Mouse (Mus musculus): ENCODE data around the gene Scrn2.

Scrn2 gene

GRCm38 (mm10) chr11:97052219-97052646 is 22.5 kb downstream of the Scrn2 start:
- DNase-seq = peak; percentile 50

GRCm38 (mm10) chr11:97063274-97063920 is 33.7 kb downstream of the Scrn2 start:
- peak; percentile 12 for DNase-seq

GRCm38 (mm10) chr11:97063921-97064295 is 34.2 kb downstream of the Scrn2 start:
- no peak for DNase-seq

- no peak for DNase-seq
Measured at GRCm38 (mm10) chr11:97065538-97066295, 36.0 kb downstream of the Scrn2 start.

DNA sequence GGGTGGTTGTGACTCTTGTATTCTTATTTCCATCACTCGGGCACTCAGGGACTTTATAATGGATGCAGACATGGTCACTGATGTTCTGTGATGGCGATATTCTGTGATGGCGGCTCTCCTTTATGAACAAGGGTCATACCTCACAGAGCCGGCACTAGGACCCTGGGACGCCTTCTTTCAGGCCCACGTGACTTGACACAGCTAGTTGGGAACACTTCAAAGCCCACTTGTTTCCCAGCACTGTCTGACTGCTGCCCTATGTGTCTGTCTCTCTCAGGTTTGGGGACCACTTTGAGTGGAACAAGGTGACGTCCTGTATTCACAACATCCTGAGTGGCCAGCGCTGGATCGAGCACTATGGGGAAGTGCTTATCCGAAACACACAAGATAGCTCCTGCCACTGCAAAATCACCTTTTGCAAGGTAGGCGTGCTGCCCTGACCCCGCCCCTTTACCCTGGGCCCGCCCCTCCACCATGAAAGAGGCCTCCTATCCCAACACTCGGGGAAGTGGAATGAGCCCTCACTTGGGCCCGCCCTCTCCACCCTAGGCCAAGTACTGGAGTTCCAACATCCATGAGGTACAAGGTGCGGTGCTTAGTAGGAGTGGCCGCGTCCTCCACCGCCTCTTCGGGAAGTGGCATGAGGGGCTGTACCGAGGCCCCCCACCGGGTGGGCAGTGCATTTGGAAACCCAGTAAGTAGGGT is 37.1 kb downstream of the Scrn2 start:
- no peak for DNase-seq

GRCm38 (mm10) chr11:97069333-97069732 is 39.6 kb downstream of the Scrn2 start:
- DNase-seq = peak; percentile 19

GRCm38 (mm10) chr11:97069770-97070169 is 40.0 kb downstream of the Scrn2 start:
- no peak for DNase-seq

- no peak for DNase-seq
Measured at GRCm38 (mm10) chr11:97071129-97071528, 41.4 kb downstream of the Scrn2 start.

GRCm38 (mm10) chr11:97072533-97072932 is 42.8 kb downstream of the Scrn2 start:
- DNase-seq = peak; percentile 27

- DNase-seq = no peak
Measured at GRCm38 (mm10) chr11:97074235-97074634, 44.5 kb downstream of the Scrn2 start.

- no peak for DNase-seq
Measured at GRCm38 (mm10) chr11:97078751-97079150, 49.0 kb downstream of the Scrn2 start.

DNA sequence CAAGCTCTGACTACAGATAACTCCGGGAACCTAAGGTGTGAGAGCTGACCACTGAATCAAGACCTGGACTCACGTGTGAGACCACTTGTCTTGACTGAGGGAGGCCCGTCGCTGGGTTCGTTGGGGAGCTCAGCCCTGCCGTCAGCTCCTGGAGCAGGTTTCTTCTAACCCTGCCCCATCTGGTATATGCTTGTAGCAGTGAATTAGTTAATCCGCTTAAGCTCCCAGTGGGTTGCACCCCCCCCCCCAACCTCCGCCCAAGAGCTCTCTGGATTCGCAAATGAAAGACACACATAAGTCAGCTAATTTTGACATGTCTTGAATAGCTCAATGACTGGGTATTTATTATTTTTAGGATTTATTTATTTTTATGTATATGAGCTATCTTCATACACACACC is 50.6 kb downstream of the Scrn2 start:
- DNase-seq = no peak

DNA sequence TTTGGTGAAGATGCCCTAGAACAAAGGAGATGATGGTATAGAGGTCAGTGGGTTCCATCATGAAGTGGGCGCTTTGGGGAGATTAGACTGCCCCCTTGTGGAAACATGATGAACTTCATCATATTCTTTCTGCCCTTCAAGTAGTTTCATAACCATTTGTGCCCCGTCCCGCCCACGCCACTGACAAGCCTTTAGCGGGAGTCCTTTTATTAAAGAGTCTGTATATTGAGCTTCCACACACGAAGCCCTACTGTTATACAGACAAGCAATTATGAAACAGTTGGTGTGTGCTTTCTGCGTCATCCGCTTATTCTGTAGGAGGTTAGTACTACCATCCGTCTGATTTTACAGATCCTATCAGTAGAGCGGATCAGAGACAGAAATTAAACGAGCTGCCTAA is 53.2 kb downstream of the Scrn2 start:
- DNase-seq = peak; percentile 55
